Mouse (Mus musculus) layer of hippocampus, adult 9-11 months (tissue): ENCODE measurements around the gene Eif4ebp2.

ENCODE experiments used
- DNase-seq: peaks from one replicate; pipeline ENCODE4 v3.0.0; 2022

Gene Eif4ebp2

GRCm38 (mm10) chr10:61380186-61380585 lies 72.3 kb downstream of the Eif4ebp2 start:
- no peak for DNase-seq

GRCm38 (mm10) chr10:61379340-61380040 lies 73.0 kb downstream of the Eif4ebp2 start:
- no peak for DNase-seq

DNA sequence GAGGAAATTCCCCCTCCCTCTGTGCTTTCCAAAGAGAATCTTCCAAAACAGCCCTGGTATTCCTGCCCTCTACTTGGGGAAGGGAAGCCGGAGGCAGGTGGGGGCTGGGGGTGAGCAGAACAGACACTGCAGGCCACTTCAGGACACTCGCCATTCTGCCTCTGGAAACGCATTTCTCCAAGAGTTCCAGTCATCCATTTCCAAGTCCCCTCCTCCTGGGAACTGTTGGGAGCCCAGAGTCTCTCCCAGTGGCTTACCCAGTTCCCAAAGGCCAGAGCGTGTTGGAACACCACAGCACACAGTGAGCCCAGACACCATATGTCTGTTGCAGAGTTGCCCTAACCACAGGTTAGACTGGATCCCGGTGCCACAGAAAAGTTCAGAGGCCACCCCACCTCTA lies 73.8 kb downstream of the Eif4ebp2 start:
- DNase-seq, result no peak
